Mouse (Mus musculus) hindbrain, embryonic 14.5 days (tissue): ENCODE measurements at regions not wholly inside any gene's neighbourhood (a gene's known extent, or its start where the extent isn't known, plus 50 kb on each side); places are given as distances from the start of the nearest gene placed in this dataset.

ENCODE experiments used
- ATAC-seq: fragments of 200-750 bp; cut with Nextera tagmentation; 2 replicates; pipeline ENCODE4 v1.8.0; 2017; ENCODE audit warnings: moderate number of reproducible peaks, mild to moderate bottlenecking, moderate TSS enrichment, moderate library complexity; ENCODE audit not compliant: low FRiP score
- DNase-seq: peaks from one replicate; pipeline ENCODE4 v3.0.0-alpha.2; 2015; ENCODE audit warnings: low spot score
- H3K27ac ChIP-seq: fragments of 300-500 bp; sonication (generic); 2 replicates; pipeline ENCODE4 v1.5.1; 2014; ENCODE audit warnings: mild to moderate bottlenecking, moderate library complexity
- H3K27me3 ChIP-seq: fragments of 300-500 bp; sonication (generic); 2 replicates; pipeline ENCODE4 v1.6.1; 2014; ENCODE audit warnings: mild to moderate bottlenecking, low read length, mixed read lengths; ENCODE audit not compliant: control insufficient read depth, insufficient read depth
- H3K36me3 ChIP-seq: fragments of 300-500 bp; sonication (generic); replicated peaks from 2 replicates; pipeline ENCODE4 v1.6.1; 2014; ENCODE audit not compliant: control insufficient read depth, insufficient read depth
- H3K4me1 ChIP-seq: fragments of 300-500 bp; sonication (generic); replicated peaks from 2 replicates; pipeline ENCODE4 v1.6.1; 2014; ENCODE audit warnings: antibody characterized with exemption, low read length, mixed read lengths; ENCODE audit not compliant: control insufficient read depth, insufficient read depth
- H3K4me2 ChIP-seq: fragments of 300-500 bp; sonication (generic); replicated peaks from 2 replicates; pipeline ENCODE4 v1.6.1; 2014; ENCODE audit warnings: mild to moderate bottlenecking, moderate library complexity
- H3K4me3 ChIP-seq: fragments of 300-500 bp; sonication (generic); replicated peaks from 2 replicates; pipeline ENCODE4 v1.5.1; 2014; ENCODE audit warnings: mild to moderate bottlenecking, low read length
- H3K9ac ChIP-seq: fragments of 300-500 bp; sonication (generic); 2 replicates; pipeline ENCODE4 v1.6.1; 2014
- H3K9me3 ChIP-seq: fragments of 300-500 bp; sonication (generic); 2 replicates; pipeline ENCODE4 v1.6.1; 2016; ENCODE audit warnings: low read length; ENCODE audit not compliant: control insufficient read depth
- WGBS: fragments of 180-500 bp; shearing (Covaris S2); extraction: QIAGEN DNeasy Blood & Tissue Kit; methylation state at CpG from one replicate; pipeline ENCODE4 v1.1.7; 2014; 5-methylcytosine and 5-hydroxymethylcytosine counted together

GRCm38 (mm10) chr16:29877372-29878123, 186.6 kb upstream of the Hes1 start:
- H3K27ac ChIP-seq = no peak overlapping the region
- H3K4me2 ChIP-seq = no peak overlapping the region
- no peak for DNase-seq
- 16% methylated on average over 10 of the region's 10 CpGs for WGBS
- no peaks in the 10 kb centered on the region for H3K9me3 ChIP-seq
- peaks cover 20% of the 10 kb centered on the region; the same call in 1 of the 2 replicates for H3K27me3 ChIP-seq
- ATAC-seq = no peak
- H3K36me3 ChIP-seq = no peaks in the 10 kb centered on the region
- no peak overlapping the region for H3K4me3 ChIP-seq
- H3K9ac ChIP-seq = no peak overlapping the region
- peaks cover 6% of the 10 kb centered on the region for H3K4me1 ChIP-seq

GRCm38 (mm10) chr16:29879665-29880064, 184.5 kb upstream of the Hes1 start:
- ATAC-seq = no peak
- Histone ChIP-seq H3K27me3 (peaks cover 23% of the 10 kb centered on the region), H3K9ac (no peak overlapping the region), H3K36me3 (no peaks in the 10 kb centered on the region), H3K4me1 (peaks cover 20% of the 10 kb centered on the region), H3K27ac (no peak overlapping the region), H3K4me2 (no peak overlapping the region), H3K4me3 (no peak overlapping the region), H3K9me3 (no peaks in the 10 kb centered on the region)
- DNase-seq = no peak
- WGBS = 83% methylated on average over 6 of the region's 6 CpGs

DNA sequence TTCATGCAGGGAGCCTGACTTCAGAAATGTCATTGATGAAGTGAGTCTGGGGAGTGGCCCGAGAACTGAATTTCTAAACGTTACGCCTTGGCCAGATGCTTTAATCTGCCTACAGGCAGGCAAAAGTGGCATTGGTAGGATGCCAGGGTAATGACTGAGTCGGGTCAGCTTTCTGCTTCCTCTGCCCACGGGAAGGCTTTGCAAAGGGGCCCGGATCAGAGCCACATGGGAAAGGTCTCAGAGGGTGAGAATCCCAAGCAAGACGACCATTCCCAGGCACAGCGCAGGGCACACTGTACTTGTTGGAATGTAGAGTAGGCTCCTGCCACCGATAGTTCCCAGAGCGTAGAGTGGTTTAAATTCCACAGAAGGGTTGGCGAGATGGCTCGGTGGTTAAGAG, 182.7 kb upstream of the Hes1 start:
- Histone ChIP-seq H3K4me1 (peaks cover 20% of the 10 kb centered on the region), H3K27ac (no peak overlapping the region), H3K9ac (no peak overlapping the region), H3K4me3 (no peak overlapping the region), H3K27me3 (peaks cover 23% of the 10 kb centered on the region), H3K4me2 (no peak overlapping the region), H3K9me3 (no peaks in the 10 kb centered on the region), H3K36me3 (no peaks in the 10 kb centered on the region)
- DNase-seq (no peak), ATAC-seq (0 out of 2 replicates have a peak, but pooled peaks have one; percentile 31)
- 49% methylated on average over 12 of the region's 12 CpGs for WGBS

DNA sequence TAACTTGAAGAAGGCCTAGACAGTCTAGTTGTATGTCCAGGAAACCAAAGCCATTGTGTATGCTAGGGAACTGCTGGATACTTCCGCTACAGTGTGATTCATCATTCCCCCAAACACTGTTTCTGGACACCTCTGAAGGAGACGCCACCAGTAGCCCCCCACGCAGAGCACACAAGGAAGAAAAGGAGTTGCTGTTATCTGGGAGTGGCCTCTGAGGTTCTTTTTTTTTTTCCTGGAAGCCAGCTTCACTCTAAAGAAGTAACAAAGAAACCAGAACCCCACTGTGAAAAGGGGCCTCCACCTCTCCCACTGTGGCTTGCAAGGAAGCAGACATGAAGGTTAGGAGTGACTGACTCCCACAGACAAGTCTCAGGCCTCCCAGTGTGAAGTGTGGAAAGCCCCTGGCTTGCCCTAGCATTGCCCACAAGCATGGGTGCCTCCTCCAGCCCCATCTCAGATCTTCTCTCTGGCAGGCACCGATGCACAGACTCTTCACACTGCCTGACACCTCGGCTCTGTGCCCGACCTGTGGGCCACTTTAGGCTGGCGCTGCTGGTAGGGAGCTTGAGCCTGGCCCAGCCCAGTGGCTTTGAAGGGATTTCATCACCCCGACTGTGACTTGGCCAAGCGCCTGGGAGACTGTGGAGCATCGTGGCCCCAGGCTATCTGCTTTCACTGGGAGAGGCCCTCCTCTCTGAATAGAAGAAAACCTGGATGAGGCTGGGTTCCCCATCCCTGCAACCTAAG, 181.8 kb upstream of the Hes1 start:
- Histone ChIP-seq H3K9ac (no peak overlapping the region), H3K9me3 (no peaks in the 10 kb centered on the region), H3K27me3 (peaks cover 21% of the 10 kb centered on the region), H3K27ac (peak overlapping the region; percentile 17; the same call in 1 of the 2 replicates), H3K4me2 (no peak overlapping the region), H3K4me3 (no peak overlapping the region), H3K36me3 (no peaks in the 10 kb centered on the region), H3K4me1 (peaks cover 20% of the 10 kb centered on the region)
- DNase-seq = no peak
- ATAC-seq = peak; percentile 71
- WGBS = 11% methylated on average over 10 of the region's 10 CpGs

DNA sequence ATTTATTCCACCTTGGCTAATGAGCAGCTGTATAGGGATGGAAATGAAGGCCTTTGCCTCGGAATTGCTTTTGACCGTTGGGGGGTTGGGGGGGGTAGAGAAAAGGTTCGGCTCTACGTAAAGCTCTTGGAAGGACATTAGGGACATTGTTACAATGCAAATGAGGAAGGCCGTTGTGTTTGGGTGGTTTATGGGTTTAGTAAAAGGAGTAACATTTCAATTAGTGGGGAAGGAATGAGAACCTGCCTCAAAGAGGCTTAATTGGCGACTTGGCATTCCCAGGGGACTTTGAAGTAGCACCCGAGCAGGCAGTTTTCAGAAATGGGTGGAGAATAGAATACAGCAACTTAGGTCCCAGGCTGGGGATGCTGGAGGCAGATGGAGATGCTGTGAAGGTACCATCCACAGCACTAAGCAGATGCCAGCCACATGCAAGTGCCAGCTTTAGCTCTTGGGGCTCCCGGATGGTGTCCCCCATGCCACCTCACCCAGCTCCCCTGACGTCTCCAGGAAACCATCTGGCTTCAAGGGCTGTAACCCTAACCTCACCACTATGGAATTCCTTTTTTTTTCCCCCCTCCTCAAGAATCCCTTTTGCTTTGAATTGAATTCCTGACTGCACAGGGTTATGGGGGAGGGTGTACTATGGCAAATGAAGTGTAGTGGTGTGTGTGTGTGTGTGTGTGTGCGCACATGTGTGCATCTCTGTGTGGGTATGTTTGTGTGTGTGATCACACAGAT, 180.8 kb upstream of the Hes1 start:
- ATAC-seq = peak; percentile 44
- WGBS = 10% methylated on average over 10 of the region's 10 CpGs
- no peaks in the 10 kb centered on the region for H3K9me3 ChIP-seq
- H3K4me3 ChIP-seq = no peak overlapping the region
- H3K9ac ChIP-seq = no peak overlapping the region
- peak overlapping the region; percentile 17; the same call in 1 of the 2 replicates for H3K27ac ChIP-seq
- H3K27me3 ChIP-seq = peaks cover 20% of the 10 kb centered on the region; the same call in 1 of the 2 replicates
- H3K36me3 ChIP-seq = no peaks in the 10 kb centered on the region
- no peak for DNase-seq
- H3K4me1 ChIP-seq = peaks cover 20% of the 10 kb centered on the region
- no peak overlapping the region for H3K4me2 ChIP-seq

DNA sequence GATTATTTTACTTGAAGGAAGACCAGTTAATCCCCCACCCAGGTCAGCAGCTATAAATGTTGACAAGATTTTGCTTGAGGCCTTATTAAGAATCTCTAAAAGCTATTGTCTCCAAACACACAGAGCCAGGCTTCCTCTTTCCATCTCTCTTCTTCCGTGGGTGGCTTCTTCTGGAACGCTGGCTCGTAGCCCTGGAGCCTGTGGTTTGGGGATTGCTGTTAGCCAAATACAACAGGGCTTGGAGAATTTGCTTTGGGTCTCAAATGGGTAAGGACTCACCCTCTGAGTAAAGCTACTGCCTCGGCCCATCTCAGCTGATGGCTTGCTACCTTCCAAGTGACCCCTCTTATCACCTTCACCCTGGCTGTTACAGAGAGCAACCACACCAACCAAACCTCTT, 179.3 kb upstream of the Hes1 start:
- H3K36me3 ChIP-seq = no peaks in the 10 kb centered on the region
- WGBS = 84% methylated on average over 4 of the region's 4 CpGs
- ATAC-seq (no peak), DNase-seq (no peak)
- H3K4me3 ChIP-seq = no peak overlapping the region
- no peak overlapping the region for H3K9ac ChIP-seq
- no peaks in the 10 kb centered on the region for H3K9me3 ChIP-seq
- no peak overlapping the region for H3K4me2 ChIP-seq
- H3K27me3 ChIP-seq = peaks cover 9% of the 10 kb centered on the region
- H3K27ac ChIP-seq = no peak overlapping the region
- H3K4me1 ChIP-seq = peaks cover 20% of the 10 kb centered on the region

DNA sequence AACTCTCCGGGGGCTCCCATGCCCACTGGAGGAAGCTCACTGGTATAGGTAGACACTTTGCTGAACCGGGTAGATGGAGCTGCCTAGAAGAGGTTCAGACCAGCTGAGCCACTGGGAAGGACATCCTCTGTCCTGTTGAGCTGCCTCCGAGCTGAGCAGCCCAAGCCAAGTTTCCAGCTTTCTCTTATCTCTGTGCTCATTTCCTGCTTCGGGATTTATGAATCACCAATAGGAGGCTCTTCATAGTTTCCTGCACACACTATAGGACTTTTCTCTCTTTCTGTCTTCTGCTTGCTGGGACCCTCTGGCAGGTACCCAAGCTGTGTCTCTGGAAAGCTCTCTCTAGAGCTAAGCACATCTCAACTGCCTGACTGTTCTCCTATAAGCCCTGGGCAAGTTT, 177.4 kb upstream of the Hes1 start:
- Histone ChIP-seq H3K9ac (no peak overlapping the region), H3K36me3 (no peaks in the 10 kb centered on the region), H3K27me3 (peaks cover 11% of the 10 kb centered on the region), H3K4me3 (no peak overlapping the region), H3K4me2 (no peak overlapping the region), H3K27ac (no peak overlapping the region), H3K4me1 (peaks cover 20% of the 10 kb centered on the region), H3K9me3 (no peaks in the 10 kb centered on the region)
- WGBS = 84% methylated on average over 4 of the region's 4 CpGs
- no peak for ATAC-seq
- no peak for DNase-seq

- WGBS = 54% methylated on average over 4 of the region's 4 CpGs
- ATAC-seq = no peak
- H3K27me3 ChIP-seq = peaks cover 7% of the 10 kb centered on the region
Measured at GRCm38 (mm10) chr16:29889346-29889745, 174.8 kb upstream of the Hes1 start.

GRCm38 (mm10) chr16:29891472-29891871, 172.7 kb upstream of the Hes1 start:
- Histone ChIP-seq H3K36me3 (no peaks in the 10 kb centered on the region), H3K9me3 (no peaks in the 10 kb centered on the region), H3K4me2 (no peak overlapping the region), H3K4me3 (no peak overlapping the region), H3K27me3 (peaks cover 7% of the 10 kb centered on the region), H3K27ac (no peak overlapping the region), H3K4me1 (peaks cover 14% of the 10 kb centered on the region), H3K9ac (no peak overlapping the region)
- 48% methylated on average over 7 of the region's 7 CpGs for WGBS
- no peak for ATAC-seq
- DNase-seq = no peak

More at GRCm38 (mm10) chr16:29889346-29889745, 174.8 kb upstream of the Hes1 start:
- H3K4me2 ChIP-seq = no peak overlapping the region
- no peak overlapping the region for H3K9ac ChIP-seq
- no peaks in the 10 kb centered on the region for H3K36me3 ChIP-seq
- no peak overlapping the region for H3K4me3 ChIP-seq
- DNase-seq = no peak
- no peak overlapping the region for H3K27ac ChIP-seq
- H3K9me3 ChIP-seq = no peaks in the 10 kb centered on the region
- H3K4me1 ChIP-seq = peaks cover 11% of the 10 kb centered on the region
